28 mouse cellular contexts compared by ENCODE assay signal in the genomic region with DNA sequence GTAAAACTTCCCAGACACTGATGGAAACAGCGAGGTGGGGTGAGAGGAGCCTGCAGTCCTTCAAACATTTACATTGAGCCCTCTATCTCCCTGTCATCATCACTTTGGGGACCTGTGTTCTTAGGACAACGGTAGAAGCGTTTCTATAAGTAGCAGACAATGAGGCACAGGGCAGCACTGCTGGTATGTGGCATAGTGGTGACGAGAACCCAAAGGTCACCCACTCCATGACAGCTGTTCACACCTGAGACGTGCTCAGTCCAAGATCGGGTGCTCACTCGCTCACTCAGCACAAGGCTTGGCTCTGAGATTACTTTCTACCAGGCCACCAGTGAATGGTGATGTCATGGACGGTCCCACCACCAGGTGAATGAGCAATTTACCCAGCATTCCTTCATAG.
"Had no signal": no experiment of that assay in that cellular context is flagged by ENCODE, and none has a peak within 500 bp of the region (broad histone marks: within the 10 kb centered on the region; RNA-seq: fewer than 3 reads in every experiment).

No protein-coding gene starts in this region.

- DNase-seq: cerebellum, adult 18-20 months; cerebellum, adult 2 months; cerebellum, adult 8-10 months; cerebellum, adult 9-10 months; cerebellum, adult 9-11 months; cerebellum, postnatal 10 days; cerebellum, postnatal 14 days; cerebellum, postnatal 25 days; cerebellum, postnatal 36 days; embryo, embryonic 11 days; forebrain, postnatal 0 days; gastrocnemius, adult 2 months; gastrocnemius, postnatal 10 days; gastrocnemius, postnatal 14 days; gastrocnemius, postnatal 25 days; gastrocnemius, postnatal 36 days; heart, adult 18-20 months had no signal

- H3K9ac ChIP-seq: embryonic facial prominence, embryonic 12.5 days; embryonic facial prominence, embryonic 13.5 days; embryonic facial prominence, embryonic 15.5 days; forebrain, embryonic 12.5 days; forebrain, embryonic 13.5 days; forebrain, embryonic 15.5 days; forebrain, postnatal 0 days had no signal

- H3K9me3 ChIP-seq: embryonic facial prominence, embryonic 10.5 days; embryonic facial prominence, embryonic 12.5 days; embryonic facial prominence, embryonic 13.5 days; embryonic facial prominence, embryonic 15.5 days; forebrain, embryonic 10.5 days; forebrain, embryonic 12.5 days; forebrain, embryonic 13.5 days; forebrain, embryonic 15.5 days had no signal

- H3K4me3 ChIP-seq: embryonic facial prominence, embryonic 10.5 days; embryonic facial prominence, embryonic 12.5 days; embryonic facial prominence, embryonic 13.5 days; embryonic facial prominence, embryonic 15.5 days; erythroblast, embryonic 14.5 days; forebrain, embryonic 10.5 days; forebrain, embryonic 12.5 days; forebrain, embryonic 13.5 days; forebrain, embryonic 15.5 days; gastrocnemius, adult 2 months had no signal

- ATAC-seq: forebrain, embryonic 13.5 days; forebrain, embryonic 14.5 days; forebrain, embryonic 15.5 days; forebrain, embryonic 16.5 days; forebrain, postnatal 0 days had no signal

- H3K27ac ChIP-seq: embryonic facial prominence, embryonic 10.5 days; embryonic facial prominence, embryonic 12.5 days; embryonic facial prominence, embryonic 13.5 days; embryonic facial prominence, embryonic 15.5 days; forebrain, embryonic 10.5 days; forebrain, embryonic 12.5 days; forebrain, embryonic 13.5 days; forebrain, embryonic 15.5 days; gastrocnemius, adult 2 months had no signal

- H3K4me2 ChIP-seq: embryonic facial prominence, embryonic 12.5 days; embryonic facial prominence, embryonic 13.5 days; embryonic facial prominence, embryonic 15.5 days; forebrain, embryonic 12.5 days; forebrain, embryonic 13.5 days; forebrain, embryonic 15.5 days had no signal

- H3K27me3 ChIP-seq: embryonic facial prominence, embryonic 12.5 days; embryonic facial prominence, embryonic 13.5 days; embryonic facial prominence, embryonic 15.5 days; forebrain, embryonic 12.5 days; forebrain, embryonic 13.5 days; forebrain, embryonic 15.5 days had no signal
